Mouse (Mus musculus) brown adipose tissue, adult 24 weeks (tissue): ENCODE measurements around the gene Rnf220. TPM values are rescaled to one million over a fixed set of nuclear protein-coding genes. Genes with fewer than 3 reads are reported as not detected.

ENCODE experiments used
- H3K27ac ChIP-seq: fragments of 200-500 bp; replicated peaks from 2 replicates; pipeline ENCODE4 v1.5.1; 2012; ENCODE audit warnings: low read depth, mild to moderate bottlenecking, low read length
- H3K4me1 ChIP-seq: fragments of 200-500 bp; 2 replicates; pipeline ENCODE4 v1.6.1; 2012; ENCODE audit warnings: low read length, mixed read lengths; ENCODE audit not compliant: control insufficient read depth, insufficient read depth, insufficient read length
- H3K4me3 ChIP-seq: fragments of 200-500 bp; 2 replicates; pipeline ENCODE4 v1.5.1; 2012; ENCODE audit warnings: low read depth, mild to moderate bottlenecking, low read length, moderate library complexity; ENCODE audit not compliant: insufficient read depth
- polyA plus RNA-seq: library from polyadenylated mRNA; stranded (reverse); fragments of >200 nt; gene quantifications from 2 replicates; pipeline ENCODE4 v1.2.4, GENCODE M21; 2012; ENCODE audit not compliant: missing spikeins, insufficient read depth, insufficient read length

Gene Rnf220
- 17.7 and 26.1 TPM in 2 replicates for polyA plus RNA-seq

GRCm38 (mm10) chr4:117496482-117497165 lies at the start of gene Rnf220:
TSS of gene Rnf220 (minus strand) at chr4:117497052.
- peak within 1 kb of the TSS; percentile 43 for H3K27ac ChIP-seq
- H3K4me3 ChIP-seq, result peak within 1 kb of the TSS; percentile 70
- H3K4me1 ChIP-seq, result no peaks in the 10 kb centered on the region; the same call in 1 of the 2 replicates

GRCm38 (mm10) chr4:117546616-117547015 lies 49.8 kb upstream of the Rnf220 start:
- Histone ChIP-seq H3K4me3 (no peak overlapping the region), H3K27ac (no peak overlapping the region), H3K4me1 (peaks cover 5% of the 10 kb centered on the region)

- Histone ChIP-seq H3K4me1 (no peaks in the 10 kb centered on the region), H3K4me3 (no peak overlapping the region), H3K27ac (no peak overlapping the region)
Measured at GRCm38 (mm10) chr4:117545448-117545847, 48.6 kb upstream of the Rnf220 start.

- H3K27ac ChIP-seq, result no peak overlapping the region
Measured at GRCm38 (mm10) chr4:117540571-117540970, 43.7 kb upstream of the Rnf220 start.

GRCm38 (mm10) chr4:117539329-117539980 lies 42.6 kb upstream of the Rnf220 start:
- Histone ChIP-seq H3K4me1 (no peaks in the 10 kb centered on the region), H3K4me3 (no peak overlapping the region)

More at GRCm38 (mm10) chr4:117540571-117540970, 43.7 kb upstream of the Rnf220 start:
- Histone ChIP-seq H3K4me1 (no peaks in the 10 kb centered on the region), H3K4me3 (no peak overlapping the region)

GRCm38 (mm10) chr4:117537002-117537401 lies 40.1 kb upstream of the Rnf220 start:
- H3K4me3 ChIP-seq, result no peak overlapping the region
- H3K27ac ChIP-seq, result no peak overlapping the region
- H3K4me1 ChIP-seq, result no peaks in the 10 kb centered on the region

More at GRCm38 (mm10) chr4:117539329-117539980, 42.6 kb upstream of the Rnf220 start:
- H3K27ac ChIP-seq, result no peak overlapping the region

- Histone ChIP-seq H3K4me3 (no peak overlapping the region), H3K4me1 (no peaks in the 10 kb centered on the region), H3K27ac (no peak overlapping the region)
Measured at GRCm38 (mm10) chr4:117535496-117536200, 38.8 kb upstream of the Rnf220 start.

- Histone ChIP-seq H3K27ac (no peak overlapping the region), H3K4me1 (no peaks in the 10 kb centered on the region), H3K4me3 (no peak overlapping the region)
Measured at GRCm38 (mm10) chr4:117529843-117530242, 33.0 kb upstream of the Rnf220 start.

GRCm38 (mm10) chr4:117527952-117528351 lies 31.1 kb upstream of the Rnf220 start:
- Histone ChIP-seq H3K4me1 (no peaks in the 10 kb centered on the region), H3K27ac (no peak overlapping the region), H3K4me3 (no peak overlapping the region)

GRCm38 (mm10) chr4:117527116-117527899 lies 30.5 kb upstream of the Rnf220 start:
- Histone ChIP-seq H3K27ac (no peak overlapping the region), H3K4me3 (no peak overlapping the region), H3K4me1 (no peaks in the 10 kb centered on the region)

- H3K4me3 ChIP-seq, result no peak overlapping the region
- no peaks in the 10 kb centered on the region for H3K4me1 ChIP-seq
Measured at GRCm38 (mm10) chr4:117525990-117526389, 29.1 kb upstream of the Rnf220 start.

GRCm38 (mm10) chr4:117521350-117521749 lies 24.5 kb upstream of the Rnf220 start:
- H3K4me1 ChIP-seq, result no peaks in the 10 kb centered on the region
- no peak overlapping the region for H3K27ac ChIP-seq
- H3K4me3 ChIP-seq, result no peak overlapping the region

More at GRCm38 (mm10) chr4:117525990-117526389, 29.1 kb upstream of the Rnf220 start:
- no peak overlapping the region for H3K27ac ChIP-seq

- Histone ChIP-seq H3K4me3 (no peak overlapping the region), H3K4me1 (no peaks in the 10 kb centered on the region), H3K27ac (no peak overlapping the region)
Measured at GRCm38 (mm10) chr4:117518246-117518645, 21.4 kb upstream of the Rnf220 start.

- no peak overlapping the region for H3K4me3 ChIP-seq
- no peaks in the 10 kb centered on the region; the same call in 1 of the 2 replicates for H3K4me1 ChIP-seq
Measured at GRCm38 (mm10) chr4:117499043-117499442, 2.2 kb upstream of the Rnf220 start.

More at GRCm38 (mm10) chr4:117499043-117499442, 2.2 kb upstream of the Rnf220 start:
- H3K27ac ChIP-seq, result no peak overlapping the region
